Mouse (Mus musculus) MEL (cell line): ENCODE measurements around the gene Rprm.

Experiments used
- CTCF ChIP-seq, 3 experiments: IDR thresholded peaks in 2 of 3; conservative IDR thresholded peaks in 1 of 3; 2 replicates each; pipeline ENCODE4 v1.5.1; 2011 to 2012; ENCODE audit warnings: low read length in 3 of 3, low read depth in 2 of 3, mild to moderate bottlenecking in 2 of 3, improper control_type of control experiment in 1 of 3, inconsistent platforms in 1 of 3, mixed read lengths in 1 of 3, moderate library complexity in 1 of 3; ENCODE audit not compliant: control insufficient read depth in 1 of 3, insufficient read depth in 1 of 3, poor library complexity in 1 of 3, severe bottlenecking in 1 of 3
- E2F4 ChIP-seq: IDR thresholded peaks from 2 replicates; pipeline ENCODE4 v1.6.1; 2011; ENCODE audit warnings: low read depth, low read length, improper control_type of control experiment, borderline replicate concordance
- ELF1 ChIP-seq: IDR thresholded peaks from 2 replicates; pipeline ENCODE4 v1.6.1; 2014; ENCODE audit warnings: low read depth, mild to moderate bottlenecking, inconsistent platforms, low read length, improper control_type of control experiment, moderate library complexity
- EP300 ChIP-seq, 2 experiments: IDR thresholded peaks; 2 replicates each; pipeline ENCODE4 v1.6.1; 2011; ENCODE audit warnings: improper control_type of control experiment in 2 of 2, low read length in 2 of 2, low read depth in 1 of 2, mild to moderate bottlenecking in 1 of 2
- GATA1 ChIP-seq: IDR thresholded peaks from 2 replicates; pipeline ENCODE4 v1.6.1; 2011; ENCODE audit warnings: low read depth, low read length, improper control_type of control experiment
- HCFC1 ChIP-seq: IDR thresholded peaks from 2 replicates; pipeline ENCODE4 v1.6.1; 2012; ENCODE audit warnings: low read depth, mild to moderate bottlenecking, inconsistent platforms, low read length, improper control_type of control experiment, moderate library complexity
- MEF2A ChIP-seq: IDR thresholded peaks from 2 replicates; pipeline ENCODE4 v1.6.1; 2014; ENCODE audit warnings: low read depth, mild to moderate bottlenecking, inconsistent platforms, low read length, improper control_type of control experiment; ENCODE audit not compliant: poor library complexity, insufficient replicate concordance, severe bottlenecking; ENCODE audit errors: extremely low read depth
- MXI1 ChIP-seq: IDR thresholded peaks from 2 replicates; pipeline ENCODE4 v1.6.1; 2011; ENCODE audit warnings: mild to moderate bottlenecking, low read depth, low read length, improper control_type of control experiment
- POLR2A ChIP-seq, 2 experiments: IDR thresholded peaks; 2 replicates each; pipeline ENCODE4 v1.6.1; 2011 to 2012; ENCODE audit warnings: low read length in 2 of 2, mild to moderate bottlenecking in 2 of 2, control low read depth in 1 of 2, improper control_type of control experiment in 1 of 2, low read depth in 1 of 2, moderate library complexity in 1 of 2; ENCODE audit not compliant: control insufficient read depth in 1 of 2, insufficient read depth in 1 of 2, poor library complexity in 1 of 2
- POLR2AphosphoS5 ChIP-seq: IDR thresholded peaks from 2 replicates; pipeline ENCODE4 v1.6.1; 2012; ENCODE audit warnings: low read depth, borderline replicate concordance, mild to moderate bottlenecking, inconsistent platforms, low read length, moderate library complexity, mixed read lengths
- TAL1 ChIP-seq: IDR thresholded peaks from 2 replicates; pipeline ENCODE4 v1.6.1; 2012; ENCODE audit warnings: mild to moderate bottlenecking, inconsistent platforms, low read length, moderate library complexity, mixed read lengths
- USF1 ChIP-seq: IDR thresholded peaks from 2 replicates; pipeline ENCODE4 v1.6.1; 2014; ENCODE audit warnings: low read depth, mild to moderate bottlenecking, inconsistent platforms, low read length, improper control_type of control experiment, moderate library complexity
- ZC3H11A ChIP-seq: IDR thresholded peaks from 2 replicates; pipeline ENCODE4 v1.6.1; 2012; ENCODE audit warnings: low read depth, mild to moderate bottlenecking, inconsistent platforms, low read length, improper control_type of control experiment
- ZMIZ1 ChIP-seq: IDR thresholded peaks from 2 replicates; pipeline ENCODE4 v1.6.1; 2012; ENCODE audit warnings: low read depth, mild to moderate bottlenecking, inconsistent platforms, low read length, improper control_type of control experiment, moderate library complexity

- no peak for TF ChIP-seq EP300 (IDR thresholded peaks at IDR 0.05; ENCODE audit: low read depth in 1 of 2, low read length in 2 of 2)
- no peak for TF ChIP-seq HCFC1
- no peak for TF ChIP-seq USF1
- no peak for TF ChIP-seq CTCF (IDR thresholded peaks at IDR 0.05 in 2 of 3, conservative IDR thresholded peaks at IDR 0.05 in 1 of 3; ENCODE audit: control insufficient read depth in 1 of 3, insufficient read depth in 1 of 3, low read depth in 2 of 3, low read length in 3 of 3, poor library complexity in 1 of 3, severe bottlenecking in 1 of 3)
- TF ChIP-seq GATA1, result no peak
- no peak for TF ChIP-seq POLR2A (IDR thresholded peaks at IDR 0.05; ENCODE audit: control insufficient read depth in 1 of 2, insufficient read depth in 1 of 2, low read depth in 1 of 2, low read length in 2 of 2, poor library complexity in 1 of 2)
- TF ChIP-seq ZC3H11A, result no peak
- no peak for TF ChIP-seq E2F4
- no peak for TF ChIP-seq MEF2A
- TF ChIP-seq ELF1, result no peak
- TF ChIP-seq ZMIZ1, result no peak
- no peak for TF ChIP-seq TAL1
- TF ChIP-seq MXI1, result no peak
- no peak for TF ChIP-seq POLR2AphosphoS5
Measured at GRCm38 (mm10) chr2:54092616-54093015, 7.3 kb upstream of the Rprm start.
